Mouse (Mus musculus): ENCODE results near the gene Sptbn2.

The Sptbn2 gene

DNA sequence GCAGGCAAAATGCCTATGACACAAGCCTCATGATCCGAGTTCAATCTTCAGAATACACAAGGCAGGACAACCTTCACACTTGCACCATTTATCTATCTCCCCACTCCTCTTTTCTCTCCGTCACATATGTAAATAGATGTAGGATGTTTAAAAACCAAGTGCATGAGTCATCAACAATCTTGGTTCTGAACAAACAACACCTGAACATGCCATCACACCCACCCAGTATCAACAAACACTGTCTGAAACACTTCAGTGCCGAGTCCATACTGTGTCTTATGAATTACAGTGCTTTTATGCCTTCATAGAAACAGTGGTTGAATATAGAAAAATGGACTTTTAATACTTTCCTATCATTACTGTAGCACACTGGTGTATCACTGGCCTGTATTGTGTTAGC lies 61.8 kb downstream of the Sptbn2 start:
- DNase-seq (ENCODE audit: low read depth, low spot score): no peak

GRCm38 (mm10) chr19:4782891-4783290 lies 71.9 kb downstream of the Sptbn2 start:
- DNase-seq (ENCODE audit: low read depth, low spot score): no peak

DNA sequence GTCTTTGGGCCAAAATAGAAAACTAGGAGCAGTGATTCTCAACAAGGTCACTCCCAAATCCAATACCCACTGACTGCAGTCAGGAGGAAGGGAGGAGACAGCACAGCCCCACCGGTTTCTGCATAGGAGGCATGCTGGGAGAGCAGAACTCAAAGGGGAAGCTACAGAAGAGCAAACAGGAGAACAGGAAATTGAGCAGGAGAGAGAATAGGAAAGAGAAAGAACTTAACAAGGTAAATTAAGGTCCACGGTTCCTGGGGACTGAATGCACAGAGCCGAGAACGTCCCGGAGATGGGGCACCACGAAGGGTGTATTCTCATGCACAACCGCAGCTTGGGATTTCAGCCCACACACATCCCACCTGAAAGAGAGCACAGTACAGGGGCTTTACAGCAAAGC lies 74.2 kb downstream of the Sptbn2 start:
- peak; percentile 80 for DNase-seq (ENCODE audit: low read depth, low spot score)

DNA sequence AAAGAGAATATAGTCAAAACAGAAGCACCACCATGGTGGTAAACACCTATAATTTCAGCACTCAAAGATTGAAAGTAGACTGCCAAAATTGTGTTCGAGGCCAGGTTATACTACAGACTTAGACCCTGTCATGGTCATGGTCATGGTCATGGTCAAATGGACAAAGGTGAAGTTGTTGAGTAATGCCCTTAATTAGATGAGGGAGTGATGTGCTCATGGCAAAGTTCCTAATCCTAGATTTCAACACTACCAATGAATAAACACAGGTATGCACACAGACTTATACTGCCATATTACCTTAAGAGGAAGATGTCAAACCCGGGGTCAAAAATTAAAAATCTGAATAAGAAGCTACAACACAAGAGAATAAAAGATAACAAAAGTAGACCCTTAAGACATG lies 75.3 kb downstream of the Sptbn2 start:
- no peak for DNase-seq (ENCODE audit: low read depth, low spot score)

DNA sequence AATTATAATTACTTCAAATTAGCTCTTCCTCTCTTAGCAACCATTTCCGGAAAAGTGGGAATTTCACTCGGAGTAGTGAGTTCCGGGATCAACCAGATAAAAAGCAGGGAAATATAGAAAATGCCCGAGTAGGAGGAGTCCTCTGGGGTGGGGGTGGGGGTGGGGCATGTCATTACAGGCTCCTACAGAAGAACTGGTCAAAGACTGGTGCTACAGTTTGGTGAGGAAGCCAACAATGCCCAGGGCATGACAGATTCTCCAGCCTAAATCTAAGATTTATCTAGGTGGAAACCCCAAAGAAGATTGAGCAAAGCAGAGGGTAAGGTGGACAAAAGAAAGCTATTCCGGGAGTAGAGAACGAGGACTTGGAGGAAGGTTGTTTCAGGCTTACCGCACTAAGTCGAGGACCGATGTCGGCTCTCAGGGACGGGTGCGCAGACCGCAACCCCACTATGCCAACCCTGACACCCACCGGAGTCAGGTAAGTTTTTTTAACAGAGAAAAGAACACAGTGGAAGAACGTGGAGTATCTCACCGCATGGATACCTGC lies 82.4 kb downstream of the Sptbn2 start:
- DNase-seq (ENCODE audit: low read depth, low spot score): peak; percentile 60

DNA sequence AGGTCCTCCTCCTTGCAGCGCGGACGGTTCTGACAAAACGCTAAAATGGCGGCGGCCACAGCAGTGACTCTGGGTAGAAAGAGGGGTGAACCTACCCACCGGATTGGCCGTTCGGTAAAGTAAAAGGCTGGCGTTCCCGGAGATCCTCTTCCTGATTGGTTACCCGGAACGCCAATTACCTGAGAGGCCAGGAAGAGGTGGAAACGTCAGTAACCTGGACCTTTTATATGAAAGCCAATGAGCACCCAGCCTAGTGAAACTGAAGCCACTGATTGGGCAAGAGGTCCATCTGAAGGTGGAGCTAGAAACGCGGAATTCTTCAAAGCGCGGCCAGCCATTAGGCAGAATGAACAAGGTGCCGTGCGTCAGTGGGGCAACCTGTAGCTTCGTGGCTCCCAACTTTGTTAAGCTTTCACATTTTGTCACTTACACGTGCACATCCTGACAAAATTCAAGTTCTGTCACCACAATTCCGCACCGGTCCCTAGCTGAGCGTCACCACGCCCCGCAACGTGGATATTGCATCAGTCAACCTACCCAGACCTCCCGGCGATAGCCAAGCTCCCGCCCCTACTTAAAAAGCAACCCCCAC lies 83.0 kb downstream of the Sptbn2 start, which contains the start of gene Rbm4:
Rbm4 (minus strand) TSS at position 71 of the 592 bp plus-strand sequence.
- DNase-seq (ENCODE audit: low read depth, low spot score): peak; percentile 100

DNA sequence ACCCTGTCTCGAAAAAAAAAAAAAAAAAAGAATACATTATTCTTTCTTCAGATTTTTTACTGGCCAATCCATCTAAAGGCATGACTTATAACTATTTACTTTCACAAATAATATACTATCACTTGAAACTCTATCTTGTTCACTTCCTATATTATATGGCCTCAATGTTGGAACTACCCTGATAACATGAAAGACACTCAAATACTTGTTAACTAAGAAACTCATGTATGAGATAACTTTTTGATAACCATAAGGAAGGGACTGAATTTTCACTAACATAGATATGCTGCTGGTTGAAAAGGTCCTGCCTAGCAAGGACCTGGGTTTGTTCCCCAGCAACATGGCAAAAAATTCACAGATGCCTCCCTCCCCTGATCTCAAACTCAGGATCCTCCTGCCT lies 85.0 kb downstream of the Sptbn2 start:
- no peak for DNase-seq (ENCODE audit: low read depth, low spot score)

- DNase-seq (ENCODE audit: low read depth, low spot score): no peak
These were observed 86.9 kb downstream of the Sptbn2 start for GRCm38 (mm10) chr19:4797846-4798245.

- no peak for DNase-seq (ENCODE audit: low read depth, low spot score)
These were observed 88.1 kb downstream of the Sptbn2 start for GRCm38 (mm10) chr19:4799083-4799482.
